Mouse (Mus musculus) hindbrain, postnatal 0 days (tissue): ENCODE results near the gene Znrd1as. TPM values are rescaled to one million over a fixed set of nuclear protein-coding genes. Genes with fewer than 3 reads are reported as not detected.

ENCODE experiments used
- ATAC-seq: fragments of 200-750 bp; cut with Nextera tagmentation; 2 replicates; pipeline ENCODE4 v1.8.0; 2017; ENCODE audit warnings: mild to moderate bottlenecking, moderate TSS enrichment, moderate library complexity
- DNase-seq: peaks from one replicate; pipeline ENCODE4 v3.0.0-alpha.2; 2015; ENCODE audit warnings: low spot score
- H3K27ac ChIP-seq: fragments of 300-500 bp; sonication (generic); 2 replicates; pipeline ENCODE4 v1.5.1; 2014; ENCODE audit warnings: mild to moderate bottlenecking
- H3K27me3 ChIP-seq: fragments of 300-500 bp; sonication (generic); 2 replicates; pipeline ENCODE4 v1.6.1; 2014; ENCODE audit warnings: low read length, mixed read lengths; ENCODE audit not compliant: insufficient read depth
- H3K36me3 ChIP-seq: fragments of 300-500 bp; sonication (generic); 2 replicates; pipeline ENCODE4 v1.6.1; 2014; ENCODE audit warnings: low read length, mixed read lengths; ENCODE audit not compliant: insufficient read depth
- H3K4me1 ChIP-seq: fragments of 300-500 bp; sonication (generic); 2 replicates; pipeline ENCODE4 v1.6.1; 2014; ENCODE audit warnings: antibody characterized with exemption, low read length, mixed read lengths; ENCODE audit not compliant: insufficient read depth
- H3K4me2 ChIP-seq: fragments of 300-500 bp; sonication (generic); 2 replicates; pipeline ENCODE4 v1.6.1; 2014; ENCODE audit warnings: low read depth, mild to moderate bottlenecking, low read length, moderate library complexity, mixed read lengths
- H3K4me3 ChIP-seq: fragments of 300-500 bp; sonication (generic); 2 replicates; pipeline ENCODE4 v1.5.1; 2014; ENCODE audit warnings: low read length
- H3K9ac ChIP-seq: fragments of 300-500 bp; sonication (generic); replicated peaks from 2 replicates; pipeline ENCODE4 v1.6.1; 2014; ENCODE audit warnings: mild to moderate bottlenecking, low read length, moderate library complexity, mixed read lengths
- H3K9me3 ChIP-seq: fragments of 300-500 bp; sonication (generic); 2 replicates; pipeline ENCODE4 v1.6.1; 2016; ENCODE audit warnings: low read length, mixed read lengths
- CTCF ChIP-seq: IDR thresholded peaks from 2 replicates; pipeline ENCODE4 v1.5.1; 2016; ENCODE audit warnings: antibody characterized with exemption, control low read depth, low read depth
- WGBS: fragments of 180-500 bp; shearing (Covaris S2); extraction: QIAGEN DNeasy Blood & Tissue Kit; methylation state at CpG from one replicate; pipeline ENCODE4 v1.1.7; 2014; 5-methylcytosine and 5-hydroxymethylcytosine counted together
- polyA plus RNA-seq: library from polyadenylated mRNA; unstranded; fragments of >200 nt; fragmentation: Nextera tagmentation; extraction: Ambion mirVana; gene quantifications from 2 replicates; pipeline ENCODE4 v1.2.1, GENCODE M21; 2015
- total RNA-seq: library from RNA; depleted of rRNA; stranded (reverse); fragments of >200 nt; gene quantifications from 2 replicates; pipeline ENCODE4 v1.2.3, GENCODE M21; 2014; rRNA removed

The Znrd1as gene
- total and polyA plus RNA-seq, 2 experiments from 2014 or later = 3.2 to 3.4 TPM

DNA sequence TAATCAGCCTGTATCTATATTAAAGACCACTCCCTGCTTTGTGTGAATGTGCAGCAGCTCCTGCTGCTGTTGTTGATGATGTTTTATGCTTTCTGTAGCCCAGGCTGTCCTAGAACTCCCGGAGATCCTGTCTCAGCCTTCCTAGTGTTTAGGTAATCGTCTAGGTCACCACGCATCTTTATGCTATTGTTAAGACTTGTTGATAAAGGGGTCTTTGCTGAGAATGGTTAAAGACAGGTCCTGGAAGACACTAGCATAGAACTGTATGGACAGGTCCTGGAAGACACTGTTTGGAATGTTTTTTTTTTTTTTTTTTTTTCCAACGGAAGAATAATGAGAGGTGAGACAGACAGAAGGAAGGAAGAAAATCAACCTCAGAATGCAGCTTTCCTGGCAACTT, 45.0 kb downstream of the Znrd1as start:
- Histone ChIP-seq H3K36me3 (no peaks in the 10 kb centered on the region), H3K9ac (peak overlapping the region; percentile 85), H3K4me3 (peak overlapping the region; percentile 58), H3K9me3 (no peaks in the 10 kb centered on the region), H3K27ac (peak overlapping the region; percentile 90), H3K4me1 (no peaks in the 10 kb centered on the region), H3K4me2 (peak overlapping the region; percentile 64), H3K27me3 (no peaks in the 10 kb centered on the region)
- TF ChIP-seq CTCF = no peak
- DNase-seq (peak; percentile 53), ATAC-seq (no peak)
- 29% methylated on average over 4 of the region's 4 CpGs for WGBS

DNA sequence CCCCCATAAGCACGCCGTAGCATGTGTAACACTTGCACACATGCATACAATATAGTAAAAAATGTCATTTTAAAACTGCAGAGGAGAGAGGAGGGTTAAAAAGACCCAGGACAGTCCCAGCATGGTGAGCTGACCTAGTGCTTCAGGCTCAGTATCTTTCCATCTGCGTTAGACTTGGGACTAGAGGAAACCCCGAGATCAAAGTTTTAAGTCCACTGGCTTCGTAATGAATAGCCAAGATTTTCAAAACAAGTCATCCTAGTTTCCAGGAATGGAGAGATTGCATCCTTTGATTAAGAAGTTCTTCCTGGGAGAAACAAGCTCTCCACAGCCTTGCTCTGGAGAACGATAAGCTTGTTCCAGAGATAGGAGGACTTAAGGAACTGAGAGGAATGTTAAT, 49.8 kb downstream of the Znrd1as start:
- Histone ChIP-seq H3K4me1 (no peaks in the 10 kb centered on the region), H3K9ac (no peak overlapping the region), H3K9me3 (no peaks in the 10 kb centered on the region), H3K27me3 (no peaks in the 10 kb centered on the region), H3K4me2 (no peak overlapping the region), H3K27ac (no peak overlapping the region), H3K36me3 (peaks cover 19% of the 10 kb centered on the region; the same call in 1 of the 2 replicates), H3K4me3 (no peak overlapping the region)
- 93% methylated on average over 6 of the region's 6 CpGs for WGBS
- DNase-seq (no peak), ATAC-seq (no peak)
- no peak for TF ChIP-seq CTCF

DNA sequence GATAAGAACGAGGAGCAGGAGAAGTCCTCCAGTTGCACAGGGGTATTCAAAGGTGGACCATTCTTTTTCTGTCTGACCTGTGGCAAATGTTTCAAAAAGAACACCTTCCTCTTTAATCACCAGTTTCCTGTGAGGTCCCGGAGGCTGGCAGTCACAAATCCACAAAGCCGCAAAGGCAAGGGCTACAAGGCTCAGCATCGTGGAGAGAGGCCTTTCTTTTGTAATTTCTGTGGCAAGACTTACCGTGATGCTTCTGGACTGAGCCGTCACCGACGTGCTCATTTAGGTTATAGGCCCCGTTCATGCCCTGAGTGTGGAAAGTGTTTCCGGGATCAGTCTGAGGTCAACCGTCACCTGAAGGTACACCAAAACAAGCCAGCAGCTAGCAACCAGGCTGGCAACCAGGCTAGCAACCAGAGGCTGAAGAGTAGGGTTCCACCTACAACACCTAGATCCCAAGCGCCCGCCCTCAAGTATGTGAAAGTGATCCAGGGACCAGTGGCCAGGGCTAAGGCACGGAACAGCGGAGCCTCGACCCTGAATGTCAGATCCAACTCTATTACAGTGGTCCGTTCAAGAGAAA, 51.2 kb downstream of the Znrd1as start:
- no peaks in the 10 kb centered on the region for H3K9me3 ChIP-seq
- WGBS = 95% methylated on average over 17 of the region's 17 CpGs
- DNase-seq (no peak), ATAC-seq (no peak)
- TF ChIP-seq CTCF = no peak
- no peaks in the 10 kb centered on the region for H3K4me1 ChIP-seq
- H3K36me3 ChIP-seq = peaks cover 19% of the 10 kb centered on the region; the same call in 1 of the 2 replicates
- no peak overlapping the region for H3K4me2 ChIP-seq
- H3K4me3 ChIP-seq = no peak overlapping the region
- H3K27me3 ChIP-seq = no peaks in the 10 kb centered on the region
- no peak overlapping the region for H3K27ac ChIP-seq
- H3K9ac ChIP-seq = no peak overlapping the region

DNA sequence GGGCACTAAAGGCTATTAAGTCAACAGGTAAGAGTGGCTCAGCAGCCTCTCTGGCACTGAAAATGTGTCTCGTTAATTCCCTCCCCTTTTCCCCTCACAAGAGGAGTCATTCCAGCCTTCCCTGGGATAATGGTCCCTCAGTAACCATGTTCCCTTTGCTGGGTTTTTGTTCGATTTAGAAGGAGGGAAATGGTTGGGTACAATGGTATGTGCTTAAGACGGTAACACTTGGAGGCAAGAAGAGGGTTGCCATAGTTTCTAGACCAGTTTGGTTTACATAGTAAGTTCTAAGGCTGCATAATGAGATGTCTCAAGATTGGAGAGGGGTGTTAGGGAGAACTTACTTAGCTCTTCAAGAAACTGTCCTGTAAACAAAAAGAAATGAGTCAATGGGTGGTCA, 53.3 kb downstream of the Znrd1as start:
- Histone ChIP-seq H3K4me1 (no peaks in the 10 kb centered on the region), H3K9me3 (no peaks in the 10 kb centered on the region), H3K4me2 (no peak overlapping the region), H3K4me3 (no peak overlapping the region), H3K9ac (no peak overlapping the region), H3K36me3 (peaks cover 19% of the 10 kb centered on the region; the same call in 1 of the 2 replicates), H3K27ac (no peak overlapping the region), H3K27me3 (no peaks in the 10 kb centered on the region)
- no peak for TF ChIP-seq CTCF
- no peak for ATAC-seq
- WGBS = 74% methylated on average over 3 of the region's 3 CpGs
- no peak for DNase-seq

DNA sequence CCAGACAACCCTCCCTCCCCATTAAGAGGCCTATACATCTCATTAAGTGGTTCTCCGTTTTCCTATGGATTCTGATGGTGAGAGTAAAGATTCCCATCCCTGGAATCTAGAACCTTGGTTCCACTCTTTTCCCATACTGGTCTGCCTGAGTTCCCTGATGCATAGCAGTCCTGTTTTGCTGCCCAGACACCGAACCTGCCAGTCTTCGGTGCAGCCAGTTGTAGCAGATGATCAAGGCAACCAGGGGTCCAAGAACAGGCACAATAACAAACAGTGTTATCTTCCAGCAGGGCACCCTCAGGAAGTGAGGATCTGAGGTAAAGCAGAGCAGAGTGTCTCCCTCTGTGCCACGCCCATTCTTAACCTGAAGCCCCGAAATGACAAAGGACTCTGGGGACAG, 53.7 kb downstream of the Znrd1as start:
- no peak for TF ChIP-seq CTCF
- Histone ChIP-seq H3K27me3 (no peaks in the 10 kb centered on the region), H3K9ac (no peak overlapping the region), H3K27ac (no peak overlapping the region), H3K4me2 (no peak overlapping the region), H3K4me1 (no peaks in the 10 kb centered on the region), H3K9me3 (no peaks in the 10 kb centered on the region), H3K4me3 (no peak overlapping the region), H3K36me3 (peaks cover 19% of the 10 kb centered on the region; the same call in 1 of the 2 replicates)
- WGBS = 76% methylated on average over 5 of the region's 5 CpGs
- DNase-seq = no peak
- ATAC-seq = peak; percentile 27; the same call in 1 of the 2 replicates

Other genes with a start within 250 kb of the Znrd1as start
- not detected in 2 replicates for gene H2-M10.5, start 185.7 kb upstream of the Znrd1as start, total RNA-seq
- gene H2-M10.5, start 185.7 kb upstream of the Znrd1as start, polyA plus RNA-seq = not detected in 2 replicates
- not detected in 2 replicates for gene H2-M10.6, start 146.4 kb upstream of the Znrd1as start, total RNA-seq
- not detected in 2 replicates for gene H2-M10.6, start 146.4 kb upstream of the Znrd1as start, polyA plus RNA-seq
- 21.6 and 27.9 TPM in 2 replicates for gene Trim26, start 121.5 kb upstream of the Znrd1as start, total RNA-seq
- 46.7 and 50.6 TPM in 2 replicates for gene Trim26, start 121.5 kb upstream of the Znrd1as start, polyA plus RNA-seq
- gene Trim15, start 91.4 kb upstream of the Znrd1as start, total RNA-seq = 0.47 TPM in 1 of 2 replicates, not detected in the other
- 0.40 and 0.66 TPM in 2 replicates for gene Trim15, start 91.4 kb upstream of the Znrd1as start, polyA plus RNA-seq
- 0.11 TPM in 1 of 2 replicates, not detected in the other for gene Trim10, start 89.0 kb upstream of the Znrd1as start, total RNA-seq
- 0.19 and 0.23 TPM in 2 replicates for gene Trim10, start 89.0 kb upstream of the Znrd1as start, polyA plus RNA-seq
- not detected in 2 replicates for gene Trim40, start 68.5 kb upstream of the Znrd1as start, total RNA-seq
- gene Trim40, start 68.5 kb upstream of the Znrd1as start, polyA plus RNA-seq = 0.13 TPM in 1 of 2 replicates, not detected in the other
- not detected in 2 replicates for gene Trim31, start 60.5 kb upstream of the Znrd1as start, total RNA-seq
- not detected in 2 replicates for gene Trim31, start 60.5 kb upstream of the Znrd1as start, polyA plus RNA-seq
- 4.2 and 6.1 TPM in 2 replicates for gene Rnf39, start 15.7 kb upstream of the Znrd1as start, total RNA-seq
- 2.5 and 3.6 TPM in 2 replicates for gene Rnf39, start 15.7 kb upstream of the Znrd1as start, polyA plus RNA-seq
- gene Ppp1r11, start 6.9 kb upstream of the Znrd1as start, total RNA-seq = 28.4 and 28.5 TPM in 2 replicates
- 143 and 145 TPM in 2 replicates for gene Ppp1r11, start 6.9 kb upstream of the Znrd1as start, polyA plus RNA-seq
- gene Znrd1, start within 50 bp of the Znrd1as start, total RNA-seq = 45.0 and 52.7 TPM in 2 replicates
- 49.3 and 51.2 TPM in 2 replicates for gene Znrd1, start within 50 bp of the Znrd1as start, polyA plus RNA-seq
- not detected in 2 replicates for gene 2410137M14Rik, start 22.6 kb downstream of the Znrd1as start, total RNA-seq
- 0.23 and 0.26 TPM in 2 replicates for gene 2410137M14Rik, start 22.6 kb downstream of the Znrd1as start, polyA plus RNA-seq
- gene H2-M5, start 30.9 kb downstream of the Znrd1as start, total RNA-seq = 0.97 and 2.5 TPM in 2 replicates
- 1.1 and 1.9 TPM in 2 replicates for gene H2-M5, start 30.9 kb downstream of the Znrd1as start, polyA plus RNA-seq
- 118 and 137 TPM in 2 replicates for gene Zfp57, start 42.6 kb downstream of the Znrd1as start, total RNA-seq
- 118 and 129 TPM in 2 replicates for gene Zfp57, start 42.6 kb downstream of the Znrd1as start, polyA plus RNA-seq
- gene Mog, start 64.8 kb downstream of the Znrd1as start, total RNA-seq = 0.52 TPM in 1 of 2 replicates, not detected in the other
- 1.5 and 1.7 TPM in 2 replicates for gene Mog, start 64.8 kb downstream of the Znrd1as start, polyA plus RNA-seq
- gene Gabbr1, start 87.4 kb downstream of the Znrd1as start, total RNA-seq = 519 and 527 TPM in 2 replicates
- 93.4 and 98.3 TPM in 2 replicates for gene Gabbr1, start 87.4 kb downstream of the Znrd1as start, polyA plus RNA-seq
- not detected in 2 replicates for gene Olfr90, start 129.9 kb downstream of the Znrd1as start, total RNA-seq
- not detected in 2 replicates for gene Olfr90, start 129.9 kb downstream of the Znrd1as start, polyA plus RNA-seq
- gene Olfr91, start 139.7 kb downstream of the Znrd1as start, total RNA-seq = not detected in 2 replicates
- 0.06 TPM in 1 of 2 replicates, not detected in the other for gene Olfr91, start 139.7 kb downstream of the Znrd1as start, polyA plus RNA-seq
- gene Olfr92, start 161.5 kb downstream of the Znrd1as start, total RNA-seq = not detected in 2 replicates
- not detected in 2 replicates for gene Olfr92, start 161.5 kb downstream of the Znrd1as start, polyA plus RNA-seq
- not detected in 2 replicates for gene Olfr93, start 202.9 kb downstream of the Znrd1as start, total RNA-seq
- gene Olfr93, start 202.9 kb downstream of the Znrd1as start, polyA plus RNA-seq = not detected in 2 replicates
- gene Ubd, start 235.3 kb downstream of the Znrd1as start, total RNA-seq = not detected in 2 replicates
- gene Ubd, start 235.3 kb downstream of the Znrd1as start, polyA plus RNA-seq = not detected in 2 replicates
- 0.58 and 1.3 TPM in 2 replicates for gene Olfr94, start 242.4 kb downstream of the Znrd1as start, total RNA-seq
- gene Olfr94, start 242.4 kb downstream of the Znrd1as start, polyA plus RNA-seq = 0.14 TPM in 1 of 2 replicates, not detected in the other